9 mouse cellular contexts compared by ENCODE assay signal in genomic region chr19:12486875-12487274, GRCm38 (mm10). TPM values are rescaled to one million over a fixed set of nuclear protein-coding genes. Genes with fewer than 3 reads are reported as not detected.
A peak's percentile ranks its signal among the peaks of the same experiment; 100 is the strongest.
DNase-seq lines count a peak whose midpoint lies in the region; ATAC-seq lines count a peak whose summit lies in the region.
"Had no signal": no experiment of that assay in that cellular context is flagged by ENCODE, and none has a peak within 500 bp of the region (broad histone marks: within the 10 kb centered on the region; RNA-seq: fewer than 3 reads in every experiment).

No protein-coding gene starts in this region.

- no peaks in the 10 kb centered on the region for H3K27me3 ChIP-seq in embryonic facial prominence, embryonic 14.5 days (replicated peaks; ENCODE audit: control insufficient read depth, insufficient read depth, low read length)
- H3K27me3 ChIP-seq in embryonic facial prominence, embryonic 10.5 days (replicated peaks; ENCODE audit: low read depth, poor library complexity, severe bottlenecking): no peaks in the 10 kb centered on the region
- no peaks in the 10 kb centered on the region for H3K27me3 ChIP-seq in hindbrain, embryonic 14.5 days (ENCODE audit: control insufficient read depth, insufficient read depth, low read length)
- H3K27me3 ChIP-seq: limb, embryonic 13.5 days had no signal

- H3K4me2 ChIP-seq in embryonic facial prominence, embryonic 14.5 days (ENCODE audit: low read depth, low read length): no peak overlapping the region
- no peak overlapping the region for H3K4me2 ChIP-seq in hindbrain, embryonic 14.5 days (replicated peaks)
- H3K4me2 ChIP-seq: limb, embryonic 13.5 days had no signal

- no peak overlapping the region for H3K4me3 ChIP-seq in embryonic facial prominence, embryonic 14.5 days (ENCODE audit: low read depth, low read length)
- no peak overlapping the region for H3K4me3 ChIP-seq in embryonic facial prominence, embryonic 10.5 days
- no peak overlapping the region for H3K4me3 ChIP-seq in hindbrain, embryonic 14.5 days (replicated peaks; ENCODE audit: low read length)
- H3K4me3 ChIP-seq: limb, embryonic 13.5 days had no signal

- H3K27ac ChIP-seq in embryonic facial prominence, embryonic 14.5 days (replicated peaks; ENCODE audit: low read depth, low read length): no peak overlapping the region
- H3K27ac ChIP-seq in embryonic facial prominence, embryonic 10.5 days (replicated peaks): no peak overlapping the region; the same call in 1 of the 2 replicates
- peak overlapping the region; percentile 0; the same call in 1 of the 2 replicates for H3K27ac ChIP-seq in hindbrain, embryonic 14.5 days
- H3K27ac ChIP-seq: limb, embryonic 13.5 days had no signal

- no peak for ATAC-seq in embryonic facial prominence, embryonic 14.5 days (ENCODE audit: low read depth)
- no peak for ATAC-seq in hindbrain, embryonic 14.5 days (ENCODE audit: low FRiP score)

- peak; percentile 52 for DNase-seq in embryonic facial prominence, embryonic 14.5 days (ENCODE audit: low spot score)
- DNase-seq in embryonic facial prominence, embryonic 10.5 days (ENCODE audit: low spot score): no peak
- DNase-seq in brain, adult 2 months (ENCODE audit: low read depth, low spot score): peak; percentile 36
- DNase-seq in hindbrain, embryonic 14.5 days (ENCODE audit: low spot score): no peak
- peak; percentile 84 to 88 for DNase-seq in lung, adult 18-20 months
- DNase-seq in testis, postnatal 14 days (ENCODE audit: low spot score): peak; percentile 81
- no peak for DNase-seq in right cerebral cortex, adult 2 months (ENCODE audit: low spot score in 2 of 2)
- DNase-seq in layer of hippocampus, adult 18-20 months (ENCODE audit: low spot score in 2 of 2): no peak

- 0 out of 2 replicates have a peak, but pooled peaks cover 7% of the 10 kb centered on the region for H3K4me1 ChIP-seq in embryonic facial prominence, embryonic 14.5 days (ENCODE audit: control insufficient read depth, insufficient read depth, low read length)
- peaks cover 32% of the 10 kb centered on the region for H3K4me1 ChIP-seq in embryonic facial prominence, embryonic 10.5 days
- peaks cover 30% of the 10 kb centered on the region for H3K4me1 ChIP-seq in hindbrain, embryonic 14.5 days (replicated peaks; ENCODE audit: control insufficient read depth, insufficient read depth, low read length)

- H3K36me3 ChIP-seq in embryonic facial prominence, embryonic 14.5 days (ENCODE audit: control insufficient read depth, insufficient read depth, low read length): peaks cover 44% of the 10 kb centered on the region
- peaks cover 70% of the 10 kb centered on the region for H3K36me3 ChIP-seq in embryonic facial prominence, embryonic 10.5 days (replicated peaks)
- peaks cover 68% of the 10 kb centered on the region for H3K36me3 ChIP-seq in hindbrain, embryonic 14.5 days (replicated peaks; ENCODE audit: control insufficient read depth, insufficient read depth)

- H3K9me3 ChIP-seq in embryonic facial prominence, embryonic 14.5 days (ENCODE audit: control insufficient read depth, low read length): no peaks in the 10 kb centered on the region
- no peaks in the 10 kb centered on the region for H3K9me3 ChIP-seq in embryonic facial prominence, embryonic 10.5 days
- no peaks in the 10 kb centered on the region for H3K9me3 ChIP-seq in hindbrain, embryonic 14.5 days (ENCODE audit: control insufficient read depth, low read length)
- H3K9me3 ChIP-seq: limb, embryonic 13.5 days had no signal

- WGBS in embryonic facial prominence, embryonic 14.5 days: 84% methylated on average over 6 of the region's 6 CpGs
- WGBS in embryonic facial prominence, embryonic 10.5 days: 87% methylated on average over 6 of the region's 6 CpGs
- 60% methylated on average over 6 of the region's 6 CpGs for WGBS in hindbrain, embryonic 14.5 days

- H3K9ac ChIP-seq in embryonic facial prominence, embryonic 14.5 days (ENCODE audit: low read depth, low read length): no peak overlapping the region
- no peak overlapping the region for H3K9ac ChIP-seq in hindbrain, embryonic 14.5 days
- H3K9ac ChIP-seq: limb, embryonic 13.5 days had no signal

RNA-seq across cellular contexts. Expression of gene Dtx4, which starts 14.4 kb away (rescaled TPM):
- polyA plus RNA-seq in embryonic facial prominence, embryonic 14.5 days (2014; fragmentation: Nextera tagmentation; extraction: Ambion mirVana): 11.9 and 14.5 TPM in 2 replicates
- 12.1 and 19.8 TPM in 2 replicates for polyA plus RNA-seq in embryonic facial prominence, embryonic 10.5 days (2016; fragmentation: Nextera tagmentation; extraction: Ambion mirVana)
- polyA plus RNA-seq in hindbrain, embryonic 14.5 days (2014; fragmentation: Nextera tagmentation; extraction: Ambion mirVana): 44.1 and 50.6 TPM in 2 replicates
- 10 to 100 TPM; 34.6 to 35.6 TPM for total RNA-seq in layer of hippocampus, adult 18-20 months (2021)

RNA-seq across cellular contexts. Expression of gene Mpeg1, which starts 26.3 kb away (rescaled TPM):
- polyA plus RNA-seq in embryonic facial prominence, embryonic 14.5 days (2014; fragmentation: Nextera tagmentation; extraction: Ambion mirVana): 0.93 and 1.2 TPM in 2 replicates
- polyA plus RNA-seq in embryonic facial prominence, embryonic 10.5 days (2016; fragmentation: Nextera tagmentation; extraction: Ambion mirVana): 0.08 and 0.17 TPM in 2 replicates
- 0.91 and 1.3 TPM in 2 replicates for polyA plus RNA-seq in hindbrain, embryonic 14.5 days (2014; fragmentation: Nextera tagmentation; extraction: Ambion mirVana)
- total RNA-seq in layer of hippocampus, adult 18-20 months (2021): 1 to 10 TPM; 7.8 to 9.4 TPM

RNA-seq across cellular contexts. Expression of gene Fam111a, which starts 58.7 kb away (rescaled TPM):
- 28.3 and 28.9 TPM in 2 replicates for polyA plus RNA-seq in embryonic facial prominence, embryonic 14.5 days (2014; fragmentation: Nextera tagmentation; extraction: Ambion mirVana)
- polyA plus RNA-seq in embryonic facial prominence, embryonic 10.5 days (2016; fragmentation: Nextera tagmentation; extraction: Ambion mirVana): 19.3 and 21.4 TPM in 2 replicates
- polyA plus RNA-seq in hindbrain, embryonic 14.5 days (2014; fragmentation: Nextera tagmentation; extraction: Ambion mirVana): 7.1 and 7.5 TPM in 2 replicates
- 1 to 10 TPM in 1 of 2 experiments, under 1 TPM in 1; 0.91 to 1.7 TPM for total RNA-seq in layer of hippocampus, adult 18-20 months (2021)

RNA-seq across cellular contexts. Expression of gene Pfpl, which starts 59.2 kb away (rescaled TPM):
- polyA plus RNA-seq in embryonic facial prominence, embryonic 14.5 days (2014; fragmentation: Nextera tagmentation; extraction: Ambion mirVana): 0.10 TPM in 1 of 2 replicates, not detected in the other
- polyA plus RNA-seq in embryonic facial prominence, embryonic 10.5 days (2016; fragmentation: Nextera tagmentation; extraction: Ambion mirVana): not detected in 2 replicates
- not detected in 2 replicates for polyA plus RNA-seq in hindbrain, embryonic 14.5 days (2014; fragmentation: Nextera tagmentation; extraction: Ambion mirVana)
- not detected for total RNA-seq in layer of hippocampus, adult 18-20 months (2021)
- polyA plus RNA-seq: limb, embryonic 13.5 days had no signal

Comparison
In these comparisons a context has a peak if more than half of its experiments do, and no peak if none do; other contexts are left out.
1. DNase-seq: peak in embryonic facial prominence, embryonic 14.5 days (single experiment), brain, adult 2 months (single experiment), lung, adult 18-20 months (2 of 2) and testis, postnatal 14 days (single experiment); none in embryonic facial prominence, embryonic 10.5 days (single experiment), hindbrain, embryonic 14.5 days (single experiment), right cerebral cortex, adult 2 months (0 of 2) and layer of hippocampus, adult 18-20 months (0 of 2).